Mouse (Mus musculus): ENCODE data around the gene Ccser2.
"Not testable (repeated sequence)": the region's sequence is repeated elsewhere in the genome, so short reads cannot be mapped to it uniquely, and the experiment has no call there.

Ccser2 gene

GRCm38 (mm10) chr14:36968628-36969147 lies at the start of gene Ccser2:
Gene Ccser2, minus strand, starts transcription at chr14:36968777.
- DNase-seq, result peak; percentile 98 to 100

GRCm38 (mm10) chr14:37015894-37016293 lies 47.3 kb upstream of the Ccser2 start:
- DNase-seq, result peak; percentile 4 to 54

- no peak for DNase-seq
These were observed 45.1 kb upstream of the Ccser2 start for GRCm38 (mm10) chr14:37013644-37014043.

GRCm38 (mm10) chr14:37009686-37010085 lies 41.1 kb upstream of the Ccser2 start:
- DNase-seq, result no peak

- no peak for DNase-seq
These were observed 37.9 kb upstream of the Ccser2 start for GRCm38 (mm10) chr14:37006489-37006888.

- no peak for DNase-seq
These were observed 37.3 kb upstream of the Ccser2 start for GRCm38 (mm10) chr14:37005865-37006264.

- DNase-seq, result no peak
These were observed 35.0 kb upstream of the Ccser2 start for GRCm38 (mm10) chr14:37003431-37004095.

GRCm38 (mm10) chr14:37002852-37003251 lies 34.3 kb upstream of the Ccser2 start:
- DNase-seq, result no peak

GRCm38 (mm10) chr14:37000780-37001179 lies 32.2 kb upstream of the Ccser2 start:
- DNase-seq, result not testable (repeated sequence)

GRCm38 (mm10) chr14:36989784-36990183 lies 21.2 kb upstream of the Ccser2 start:
- peak; percentile 81 to 88 for DNase-seq

- DNase-seq, result no peak
These were observed 17.1 kb upstream of the Ccser2 start for GRCm38 (mm10) chr14:36985693-36986092.

- no peak for DNase-seq
These were observed 6.4 kb upstream of the Ccser2 start for GRCm38 (mm10) chr14:36975019-36975418.

- peak; percentile 40 to 79 for DNase-seq
These were observed 2.6 kb upstream of the Ccser2 start for GRCm38 (mm10) chr14:36971211-36971610.

GRCm38 (mm10) chr14:36969861-36970420 lies 1.4 kb upstream of the Ccser2 start:
- DNase-seq, result peak; percentile 25 to 46

- DNase-seq, result peak; percentile 31 to 67
These were observed 425 bp downstream of the Ccser2 start for GRCm38 (mm10) chr14:36968076-36968627.

- DNase-seq, result no peak
These were observed 3.2 kb downstream of the Ccser2 start for GRCm38 (mm10) chr14:36965421-36965820.

- DNase-seq, result no peak
These were observed 6.1 kb downstream of the Ccser2 start for GRCm38 (mm10) chr14:36962477-36962876.

GRCm38 (mm10) chr14:36957719-36958118 lies 10.9 kb downstream of the Ccser2 start:
- DNase-seq, result no peak

GRCm38 (mm10) chr14:36957261-36957660 lies 11.3 kb downstream of the Ccser2 start:
- DNase-seq, result peak; percentile 26 to 68

GRCm38 (mm10) chr14:36956717-36957116 lies 11.9 kb downstream of the Ccser2 start:
- no peak for DNase-seq

- peak in 1 of 2 experiments; percentile 38 for DNase-seq
These were observed 15.7 kb downstream of the Ccser2 start for GRCm38 (mm10) chr14:36952687-36953426.

- peak; percentile 36 to 47 for DNase-seq
These were observed 16.4 kb downstream of the Ccser2 start for GRCm38 (mm10) chr14:36952142-36952541.

- no peak for DNase-seq
These were observed 25.9 kb downstream of the Ccser2 start for GRCm38 (mm10) chr14:36942716-36943115.

All from kidney, postnatal 36 days (tissue).